Mouse (Mus musculus): ENCODE measurements around the gene Mpeg1. TPM values are rescaled to one million over a fixed set of nuclear protein-coding genes. Genes with fewer than 3 reads are reported as not detected.

Gene Mpeg1
- polyA plus RNA-seq, 1 experiment = 6.5 TPM

DNA sequence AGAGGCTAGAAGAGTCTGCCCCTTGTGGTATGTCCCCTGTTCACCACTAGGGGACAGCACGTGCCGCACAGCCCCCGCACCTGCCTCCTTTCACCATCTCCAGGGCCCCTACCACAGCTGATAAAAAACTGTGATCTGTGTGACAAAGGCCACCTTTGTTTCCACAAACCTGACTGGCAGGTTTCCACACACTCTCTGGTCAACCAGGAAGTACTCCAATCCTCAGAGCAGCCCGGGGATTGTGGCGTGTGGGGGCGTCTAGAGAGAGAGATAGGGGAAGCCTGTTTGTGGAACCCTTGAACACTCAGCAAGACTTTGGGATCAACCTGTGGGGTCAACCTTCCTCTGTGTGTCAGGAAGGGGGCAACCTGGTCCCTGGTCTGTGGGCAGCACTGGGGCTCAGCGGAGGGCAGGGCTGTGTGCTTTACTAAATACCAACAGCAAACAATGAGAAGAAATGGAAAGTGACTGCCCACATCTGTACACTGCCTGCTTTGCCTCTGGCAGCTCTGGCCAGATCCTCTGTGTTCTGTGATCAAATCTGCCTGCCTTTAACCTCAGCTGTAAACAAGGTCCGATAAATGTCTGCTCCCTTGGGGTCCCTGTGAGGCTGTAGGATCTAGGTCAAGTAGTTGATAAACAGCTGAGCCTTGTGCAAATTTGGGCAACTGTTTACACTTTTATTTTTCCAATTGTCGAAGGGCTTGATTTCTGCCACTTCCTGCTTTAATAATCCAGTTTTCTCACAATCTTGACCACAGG, 27.8 kb downstream of the Mpeg1 start:
- no peak for TF ChIP-seq FLI1 (IDR thresholded peaks at IDR 0.05; ENCODE audit: low read length)
- no peak for TF ChIP-seq GATA1 (IDR thresholded peaks at IDR 0.05; ENCODE audit: borderline replicate concordance, low read length)
- Histone ChIP-seq H3K4me1 (peaks cover 52% of the 10 kb centered on the region), H3K36me3 (replicated peaks; ENCODE audit: low read length) (peaks cover 65% of the 10 kb centered on the region), H3K9me3 (no peaks in the 10 kb centered on the region), H3K4me3 (replicated peaks) (peak overlapping the region; percentile 57), H3K27me3 (replicated peaks) (peaks cover 7% of the 10 kb centered on the region)

DNA sequence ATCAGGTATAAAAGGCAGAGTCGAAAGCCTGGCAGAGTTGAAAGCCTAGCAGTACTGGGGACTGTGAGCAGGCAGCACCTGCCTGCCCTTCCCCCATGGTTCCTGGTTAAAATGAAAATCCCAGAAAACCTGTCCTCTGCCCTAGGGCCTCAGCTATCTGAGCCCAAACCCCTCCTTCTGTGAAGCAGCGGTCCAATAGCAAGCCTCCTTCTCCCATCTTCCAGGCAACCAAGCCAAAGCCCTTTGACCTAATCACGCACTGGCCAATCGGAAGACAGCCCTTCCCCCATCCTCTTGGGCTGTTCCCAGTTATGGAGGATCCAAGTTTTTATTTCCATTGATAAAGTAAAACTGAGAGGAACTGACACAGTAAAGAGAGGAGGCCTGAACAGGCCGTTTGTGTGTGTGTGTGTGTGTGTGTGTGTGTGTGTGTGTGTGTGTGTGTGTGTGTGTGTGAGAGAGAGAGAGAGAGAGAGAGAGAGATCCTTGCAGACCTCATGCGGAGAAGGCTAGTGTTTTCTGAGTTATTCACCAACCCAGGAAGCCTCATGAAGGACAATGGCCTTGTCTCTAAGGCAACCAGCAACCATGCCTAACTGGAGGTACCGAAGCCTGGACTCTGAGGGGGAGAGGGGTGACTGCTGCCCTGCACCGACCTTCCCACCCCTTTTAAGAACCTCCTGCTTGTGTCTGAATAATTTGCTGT, 28.5 kb downstream of the Mpeg1 start:
- peaks cover 7% of the 10 kb centered on the region for H3K27me3 ChIP-seq (replicated peaks)
- peaks cover 61% of the 10 kb centered on the region for H3K36me3 ChIP-seq (replicated peaks; ENCODE audit: low read length)
- TF ChIP-seq FLI1 (IDR thresholded peaks at IDR 0.05; ENCODE audit: low read length) (no peak), GATA1 (IDR thresholded peaks at IDR 0.05; ENCODE audit: borderline replicate concordance, low read length) (no peak)
- peaks cover 52% of the 10 kb centered on the region for H3K4me1 ChIP-seq
- no peak overlapping the region for H3K4me3 ChIP-seq (replicated peaks)
- H3K9me3 ChIP-seq = no peaks in the 10 kb centered on the region

DNA sequence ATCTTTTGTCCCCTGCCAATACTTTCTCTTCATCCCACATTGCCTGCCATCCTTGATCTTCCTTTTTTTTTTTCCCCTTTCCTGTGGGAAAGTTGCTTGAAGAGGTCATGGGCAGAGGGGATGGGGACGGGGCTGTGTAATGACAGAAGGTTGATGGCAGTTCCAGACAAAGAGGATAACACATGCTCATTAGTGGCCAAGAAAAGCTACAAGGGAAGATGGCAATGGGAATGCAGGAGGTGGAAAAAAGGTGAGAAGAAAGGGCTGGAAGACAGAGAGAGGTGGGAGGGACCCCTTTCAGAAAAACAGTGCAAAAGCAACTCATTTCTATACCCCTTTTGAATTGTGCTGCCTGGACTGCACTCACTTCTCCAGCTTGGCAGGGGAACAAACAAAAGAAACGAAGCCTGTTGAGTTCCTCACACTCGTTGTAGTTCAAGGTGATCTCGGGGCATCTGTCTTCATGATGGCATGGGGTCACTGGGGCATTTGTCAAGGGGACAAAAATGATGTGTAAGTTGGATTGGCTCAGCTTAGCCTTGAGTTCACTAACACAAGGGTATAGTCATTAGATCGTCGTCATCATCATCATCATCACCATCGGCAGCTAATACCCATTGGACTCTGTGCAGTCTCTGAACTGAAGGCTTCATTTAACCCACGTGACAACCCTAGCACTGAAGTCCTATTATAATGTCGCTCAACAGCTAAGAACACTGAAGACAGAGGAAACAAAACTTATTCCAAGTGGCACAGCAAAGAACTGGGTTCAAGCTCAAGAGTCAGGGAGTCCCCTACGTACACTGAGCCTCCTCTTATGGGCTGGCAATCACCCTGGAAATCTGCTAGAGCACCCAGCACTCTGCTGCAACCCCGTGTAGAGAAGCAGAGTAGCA, 29.3 kb downstream of the Mpeg1 start:
- H3K9me3 ChIP-seq = no peaks in the 10 kb centered on the region
- H3K4me3 ChIP-seq (replicated peaks) = no peak overlapping the region
- TF ChIP-seq FLI1 (IDR thresholded peaks at IDR 0.05; ENCODE audit: low read length) (no peak), GATA1 (IDR thresholded peaks at IDR 0.05; ENCODE audit: borderline replicate concordance, low read length) (no peak)
- H3K36me3 ChIP-seq (replicated peaks; ENCODE audit: low read length) = peaks cover 53% of the 10 kb centered on the region
- peaks cover 46% of the 10 kb centered on the region for H3K4me1 ChIP-seq
- H3K27me3 ChIP-seq (replicated peaks) = peaks cover 7% of the 10 kb centered on the region

DNA sequence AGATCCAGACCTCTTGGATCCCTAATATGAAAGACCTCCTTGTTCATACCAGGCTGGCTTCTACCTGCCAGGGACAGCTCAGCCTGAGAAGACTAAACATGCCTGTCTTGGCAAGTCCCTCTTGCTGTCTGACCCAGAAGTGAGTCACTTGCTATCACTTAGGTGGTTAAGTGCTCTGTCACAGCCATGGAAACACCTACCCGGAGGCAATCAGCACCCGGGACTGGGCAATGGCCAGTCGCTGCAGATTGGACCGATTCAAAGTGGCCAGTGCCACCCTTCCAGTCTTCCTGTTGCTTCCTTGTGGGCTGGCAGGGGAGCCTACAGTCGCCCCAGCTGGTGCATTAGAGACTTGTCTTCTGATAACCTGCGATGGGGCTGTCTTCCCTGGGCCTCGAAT, 31.1 kb downstream of the Mpeg1 start:
- peaks cover 43% of the 10 kb centered on the region for H3K4me1 ChIP-seq
- TF ChIP-seq GATA1 (IDR thresholded peaks at IDR 0.05; ENCODE audit: borderline replicate concordance, low read length) = no peak
- no peak for TF ChIP-seq FLI1 (IDR thresholded peaks at IDR 0.05; ENCODE audit: low read length)
- no peak overlapping the region for H3K4me3 ChIP-seq (replicated peaks)
- peaks cover 13% of the 10 kb centered on the region for H3K27me3 ChIP-seq (replicated peaks)
- no peaks in the 10 kb centered on the region for H3K9me3 ChIP-seq
- H3K36me3 ChIP-seq (replicated peaks; ENCODE audit: low read length) = peaks cover 40% of the 10 kb centered on the region

DNA sequence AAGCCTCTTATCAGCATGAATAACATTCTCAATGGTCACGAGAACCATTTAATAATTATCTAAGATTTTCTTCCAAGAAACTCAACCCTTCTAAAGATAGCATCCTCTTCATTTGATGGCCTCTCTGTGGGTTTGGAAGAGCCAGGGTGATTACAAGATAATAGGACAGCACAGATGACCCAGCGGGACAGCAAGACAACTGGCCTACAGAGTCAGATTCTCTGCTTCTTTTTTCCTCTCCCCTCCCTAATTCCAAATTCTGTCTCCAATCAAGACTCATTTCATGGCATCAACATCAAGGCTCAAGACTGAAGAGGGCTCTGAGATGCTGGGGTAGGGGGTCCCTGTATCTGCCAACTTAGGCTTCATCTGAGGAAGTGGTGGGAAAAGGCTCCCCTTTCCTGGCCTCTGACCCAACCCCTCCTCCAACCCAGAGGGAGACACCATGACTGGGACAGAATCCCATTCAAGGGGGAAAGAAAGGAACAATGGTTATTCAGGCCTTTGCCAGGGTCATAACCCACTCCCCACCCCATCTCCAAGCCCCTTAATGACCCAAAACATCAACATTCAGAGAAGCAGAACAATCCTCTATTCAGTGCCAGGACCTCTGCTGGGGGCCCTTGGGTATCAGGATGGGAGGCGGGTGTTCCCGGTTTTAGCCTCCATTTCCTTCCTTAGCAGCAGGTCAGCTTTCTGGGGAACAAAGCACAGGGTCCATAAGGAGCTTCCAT, 33.0 kb downstream of the Mpeg1 start:
- Histone ChIP-seq H3K4me3 (replicated peaks) (no peak overlapping the region), H3K4me1 (peaks cover 29% of the 10 kb centered on the region), H3K27me3 (replicated peaks) (peaks cover 22% of the 10 kb centered on the region), H3K9me3 (no peaks in the 10 kb centered on the region), H3K36me3 (replicated peaks; ENCODE audit: low read length) (peaks cover 33% of the 10 kb centered on the region)
- no peak for TF ChIP-seq GATA1 (IDR thresholded peaks at IDR 0.05; ENCODE audit: borderline replicate concordance, low read length)
- TF ChIP-seq FLI1 (IDR thresholded peaks at IDR 0.05; ENCODE audit: low read length) = no peak

DNA sequence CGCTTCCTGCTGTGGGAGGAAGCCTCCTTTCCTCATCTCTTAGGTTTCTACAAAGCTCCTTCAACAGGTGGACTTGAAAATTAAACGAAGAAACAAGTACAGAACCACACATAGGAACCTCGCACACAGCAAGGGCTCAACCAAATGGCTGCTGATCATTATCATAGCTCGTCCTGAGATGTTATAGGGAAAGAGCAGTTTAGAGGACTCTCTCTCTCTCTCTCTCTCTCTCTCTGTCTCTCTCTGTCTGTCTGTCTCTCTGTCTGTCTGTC, 33.5 kb downstream of the Mpeg1 start:
- Histone ChIP-seq H3K27me3 (replicated peaks) (peaks cover 27% of the 10 kb centered on the region), H3K4me3 (replicated peaks) (no peak overlapping the region), H3K4me1 (peaks cover 24% of the 10 kb centered on the region), H3K9me3 (no peaks in the 10 kb centered on the region), H3K36me3 (replicated peaks; ENCODE audit: low read length) (peaks cover 33% of the 10 kb centered on the region)
- TF ChIP-seq GATA1 (IDR thresholded peaks at IDR 0.05; ENCODE audit: borderline replicate concordance, low read length) (no peak), FLI1 (IDR thresholded peaks at IDR 0.05; ENCODE audit: low read length) (no peak)

DNA sequence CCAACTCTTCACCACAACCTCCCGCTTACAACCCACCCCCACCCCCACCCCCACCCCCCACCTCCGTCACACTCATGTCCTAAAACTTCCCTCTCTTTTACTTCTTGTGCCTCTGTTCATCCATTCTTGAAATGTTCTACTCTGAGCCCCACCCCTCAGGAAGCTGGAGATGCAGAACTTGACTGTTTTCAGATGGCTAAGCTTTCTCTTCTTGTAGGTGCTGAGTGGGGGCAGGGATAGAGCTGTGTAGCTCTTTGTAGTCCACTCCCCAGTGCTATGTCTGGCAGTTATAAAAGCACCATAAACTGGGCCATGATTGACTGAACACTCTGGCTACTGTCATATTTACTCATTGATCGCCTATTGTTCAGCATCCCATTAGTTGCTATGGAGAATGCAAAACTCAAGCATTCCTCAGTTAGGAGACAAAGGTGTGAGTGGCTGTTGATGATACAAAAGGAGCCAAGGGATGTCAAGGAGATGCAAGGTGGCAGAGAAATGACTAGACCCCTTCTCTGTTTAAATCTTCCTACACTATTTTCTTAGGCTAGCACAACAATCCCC, 34.5 kb downstream of the Mpeg1 start:
- H3K9me3 ChIP-seq = no peaks in the 10 kb centered on the region
- H3K4me3 ChIP-seq (replicated peaks) = no peak overlapping the region
- H3K27me3 ChIP-seq (replicated peaks) = peaks cover 34% of the 10 kb centered on the region
- peaks cover 26% of the 10 kb centered on the region for H3K36me3 ChIP-seq (replicated peaks; ENCODE audit: low read length)
- TF ChIP-seq FLI1 (IDR thresholded peaks at IDR 0.05; ENCODE audit: low read length) (no peak), GATA1 (IDR thresholded peaks at IDR 0.05; ENCODE audit: borderline replicate concordance, low read length) (no peak)
- peaks cover 26% of the 10 kb centered on the region for H3K4me1 ChIP-seq

DNA sequence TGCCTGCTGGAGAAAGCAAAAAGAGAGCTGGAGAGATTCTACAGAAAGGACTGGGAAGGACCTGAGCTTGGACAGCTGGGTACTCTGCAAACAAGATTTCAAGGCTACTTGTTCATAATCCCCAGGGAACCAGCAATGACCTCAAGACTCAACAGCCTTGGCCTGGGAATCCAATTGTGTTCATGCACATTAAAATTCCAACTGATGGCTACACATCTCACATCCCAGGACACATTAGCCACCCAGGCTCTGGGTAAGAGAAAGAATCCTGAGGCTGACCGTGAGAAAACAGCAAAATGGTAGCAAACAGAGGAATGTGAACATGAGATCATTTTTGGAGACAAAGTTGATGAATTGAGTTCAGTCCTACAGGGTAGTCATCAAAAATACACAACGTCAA, 35.7 kb downstream of the Mpeg1 start:
- H3K4me1 ChIP-seq = peaks cover 38% of the 10 kb centered on the region
- no peaks in the 10 kb centered on the region for H3K9me3 ChIP-seq
- peaks cover 14% of the 10 kb centered on the region for H3K36me3 ChIP-seq (replicated peaks; ENCODE audit: low read length)
- H3K27me3 ChIP-seq (replicated peaks) = peaks cover 44% of the 10 kb centered on the region
- H3K4me3 ChIP-seq (replicated peaks) = no peak overlapping the region
- TF ChIP-seq FLI1 (IDR thresholded peaks at IDR 0.05; ENCODE audit: low read length) (no peak), GATA1 (IDR thresholded peaks at IDR 0.05; ENCODE audit: borderline replicate concordance, low read length) (no peak)

DNA sequence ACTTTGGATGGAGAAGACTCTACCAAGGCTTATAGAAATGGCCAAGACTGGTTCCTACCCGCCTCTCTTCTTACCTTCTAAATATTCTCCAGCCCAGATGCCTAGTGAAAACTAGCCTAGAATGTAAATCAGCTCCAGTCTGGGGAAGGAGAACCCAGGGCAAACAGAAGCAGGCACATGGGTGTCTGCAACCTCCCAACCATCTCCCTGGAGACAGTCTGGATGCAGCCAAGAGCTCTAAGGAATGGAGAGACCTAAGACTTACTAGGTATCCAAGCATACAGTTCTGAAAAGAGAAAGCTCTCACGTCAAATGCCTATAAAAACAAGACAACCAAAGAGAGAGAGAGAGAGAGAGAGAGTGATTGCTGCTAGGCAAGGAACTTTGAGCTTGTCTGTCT, 37.3 kb downstream of the Mpeg1 start:
- peaks cover 48% of the 10 kb centered on the region for H3K4me1 ChIP-seq
- no peaks in the 10 kb centered on the region for H3K9me3 ChIP-seq
- H3K36me3 ChIP-seq (replicated peaks; ENCODE audit: low read length) = no peaks in the 10 kb centered on the region
- TF ChIP-seq FLI1 (IDR thresholded peaks at IDR 0.05; ENCODE audit: low read length) (no peak), GATA1 (IDR thresholded peaks at IDR 0.05; ENCODE audit: borderline replicate concordance, low read length) (no peak)
- H3K4me3 ChIP-seq (replicated peaks) = no peak overlapping the region
- peaks cover 42% of the 10 kb centered on the region for H3K27me3 ChIP-seq (replicated peaks)

Measured in megakaryocyte, embryonic 14.5 days (primary cell).